Mouse (Mus musculus): ENCODE measurements around the gene Vmn1r16. TPM values are rescaled to one million over a fixed set of nuclear protein-coding genes. Genes with fewer than 3 reads are reported as not detected.

Gene Vmn1r16
- not detected for polyA plus RNA-seq (2014; fragmentation: Illumina TruSeq; extraction: RNeasy Lipid Tissue Mini Kit (QIAGEN cat#74804); ENCODE audit: low read depth, low replicate concordance)

DNA sequence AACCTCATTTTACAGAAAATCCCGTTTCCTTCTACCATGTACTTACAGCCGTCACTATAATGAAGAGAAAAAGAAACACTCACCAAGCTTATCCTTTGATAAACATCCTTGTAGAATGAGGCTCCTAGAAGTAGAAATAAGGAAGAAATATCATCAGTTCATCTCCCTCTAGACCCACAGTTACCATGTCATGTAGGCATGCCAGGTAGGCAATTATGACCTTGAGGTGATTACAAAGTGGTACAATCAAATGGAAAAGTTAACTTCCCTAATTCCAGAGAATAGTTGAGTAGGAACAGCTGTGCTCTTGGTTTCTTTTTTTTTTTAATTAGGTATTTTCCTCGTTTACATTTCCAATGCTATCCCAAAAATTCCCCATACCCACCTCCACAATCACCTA lies at the start of gene Vmn1r16:
Gene Vmn1r16 (minus strand): TSS at position 101 of the 400 bp plus-strand sequence.

DNA sequence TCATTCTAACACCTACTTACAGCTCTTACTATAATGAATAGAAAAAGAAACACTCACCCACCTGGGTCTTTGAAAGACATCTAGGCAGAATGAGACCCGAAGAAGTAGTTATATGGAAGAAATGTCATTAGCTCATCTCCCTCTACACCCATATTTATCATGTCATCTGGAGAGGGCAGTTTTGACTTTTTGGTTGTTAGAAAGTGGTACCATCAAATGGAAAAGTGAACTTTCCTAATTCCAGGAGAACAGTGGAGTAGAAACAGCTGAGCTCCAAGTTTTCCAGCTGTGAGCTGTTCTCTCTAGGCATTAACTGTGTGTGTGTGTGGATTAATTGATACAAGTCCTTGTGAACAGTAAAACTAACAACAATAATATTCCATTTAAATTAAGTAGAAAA lies 34.3 kb upstream of the Vmn1r16 start, which contains the start of gene Vmn1r17:
Gene Vmn1r17 (minus strand): TSS at position 101 of the 400 bp plus-strand sequence.

Other genes with a start within 250 kb of the Vmn1r16 start
- gene Vmn1r10, start 220.0 kb downstream of the Vmn1r16 start, polyA plus RNA-seq (2014; fragmentation: Illumina TruSeq; extraction: RNeasy Lipid Tissue Mini Kit (QIAGEN cat#74804); ENCODE audit: low read depth, low replicate concordance), result not detected
- gene Vmn1r11, start 196.0 kb downstream of the Vmn1r16 start, polyA plus RNA-seq (2014; fragmentation: Illumina TruSeq; extraction: RNeasy Lipid Tissue Mini Kit (QIAGEN cat#74804); ENCODE audit: low read depth, low replicate concordance), result not detected
- gene Vmn1r12, start 172.6 kb downstream of the Vmn1r16 start, polyA plus RNA-seq (2014; fragmentation: Illumina TruSeq; extraction: RNeasy Lipid Tissue Mini Kit (QIAGEN cat#74804); ENCODE audit: low read depth, low replicate concordance), result not detected
- not detected for gene Vmn1r13, start 126.2 kb downstream of the Vmn1r16 start, polyA plus RNA-seq (2014; fragmentation: Illumina TruSeq; extraction: RNeasy Lipid Tissue Mini Kit (QIAGEN cat#74804); ENCODE audit: low read depth, low replicate concordance)
- not detected for gene Vmn1r14, start 97.8 kb downstream of the Vmn1r16 start, polyA plus RNA-seq (2014; fragmentation: Illumina TruSeq; extraction: RNeasy Lipid Tissue Mini Kit (QIAGEN cat#74804); ENCODE audit: low read depth, low replicate concordance)
- not detected for gene Vmn1r15, start 71.5 kb downstream of the Vmn1r16 start, polyA plus RNA-seq (2014; fragmentation: Illumina TruSeq; extraction: RNeasy Lipid Tissue Mini Kit (QIAGEN cat#74804); ENCODE audit: low read depth, low replicate concordance)
- not detected for gene Vmn1r17, start 34.2 kb upstream of the Vmn1r16 start, polyA plus RNA-seq (2014; fragmentation: Illumina TruSeq; extraction: RNeasy Lipid Tissue Mini Kit (QIAGEN cat#74804); ENCODE audit: low read depth, low replicate concordance)
- gene Vmn1r18, start 66.3 kb upstream of the Vmn1r16 start, polyA plus RNA-seq (2014; fragmentation: Illumina TruSeq; extraction: RNeasy Lipid Tissue Mini Kit (QIAGEN cat#74804); ENCODE audit: low read depth, low replicate concordance), result not detected
- not detected for gene Vmn1r19, start 74.3 kb upstream of the Vmn1r16 start, polyA plus RNA-seq (2014; fragmentation: Illumina TruSeq; extraction: RNeasy Lipid Tissue Mini Kit (QIAGEN cat#74804); ENCODE audit: low read depth, low replicate concordance)
- not detected for gene Vmn1r20, start 99.4 kb upstream of the Vmn1r16 start, polyA plus RNA-seq (2014; fragmentation: Illumina TruSeq; extraction: RNeasy Lipid Tissue Mini Kit (QIAGEN cat#74804); ENCODE audit: low read depth, low replicate concordance)
- gene Ppm1k, start 206.0 kb upstream of the Vmn1r16 start, polyA plus RNA-seq (2014; fragmentation: Illumina TruSeq; extraction: RNeasy Lipid Tissue Mini Kit (QIAGEN cat#74804); ENCODE audit: low read depth, low replicate concordance), result 67.4 TPM

All from liver, adult 10 weeks (tissue).